In genomic region chr11:44875171-44875570, GRCm38 (mm10) we compare ENCODE assay signal across 15 mouse cellular contexts.
"Had no signal": no experiment of that assay in that cellular context is flagged by ENCODE, and none has a peak within 500 bp of the region (broad histone marks: within the 10 kb centered on the region; RNA-seq: fewer than 3 reads in every experiment).

No protein-coding gene starts in this region.

- H3K4me2 ChIP-seq: limb, embryonic 12.5 days; liver, embryonic 13.5 days; lung, embryonic 15.5 days; midbrain, embryonic 12.5 days had no signal

- H3K27ac ChIP-seq: left cerebral cortex, adult 2 months; limb, embryonic 12.5 days; liver, embryonic 13.5 days; lung, embryonic 15.5 days; macrophage; midbrain, embryonic 12.5 days had no signal

- DNase-seq: kidney, postnatal 25 days; liver; liver, embryonic 13.5 days; liver, postnatal 0 days; lung, postnatal 14 days; right cerebral cortex, adult 18-20 months; right cerebral cortex, postnatal 25 days; thymus, postnatal 36 days had no signal

- H3K9me3 ChIP-seq: limb, embryonic 12.5 days; liver, embryonic 13.5 days; lung, embryonic 15.5 days; megakaryocyte, embryonic 14.5 days; midbrain, embryonic 12.5 days had no signal

- H3K4me1 ChIP-seq: liver, embryonic 13.5 days; lung, embryonic 15.5 days; midbrain, embryonic 12.5 days had no signal

- H3K4me3 ChIP-seq: left cerebral cortex, adult 2 months; limb, embryonic 12.5 days; liver, embryonic 13.5 days; lung, embryonic 15.5 days; megakaryocyte, embryonic 14.5 days; midbrain, embryonic 12.5 days had no signal

- H3K36me3 ChIP-seq: liver, embryonic 13.5 days; lung, embryonic 15.5 days; midbrain, embryonic 12.5 days had no signal

- ATAC-seq: liver, postnatal 0 days; midbrain, embryonic 16.5 days had no signal

- H3K9ac ChIP-seq: limb, embryonic 12.5 days; liver, embryonic 13.5 days; liver, postnatal 0 days; lung, embryonic 15.5 days; midbrain, embryonic 12.5 days had no signal

- H3K27me3 ChIP-seq: limb, embryonic 12.5 days; liver, embryonic 13.5 days; lung, embryonic 15.5 days; megakaryocyte, embryonic 14.5 days; midbrain, embryonic 12.5 days had no signal
